Mouse (Mus musculus) heart, embryonic 14.5 days (tissue): ENCODE data around the gene Lamc1. TPM values are rescaled to one million over a fixed set of nuclear protein-coding genes. Genes with fewer than 3 reads are reported as not detected.
"Not testable (repeated sequence)": the region's sequence is repeated elsewhere in the genome, so short reads cannot be mapped to it uniquely, and the experiment has no call there.

Experiments used
- ATAC-seq: fragments of 200-750 bp; cut with Nextera tagmentation; 2 replicates; pipeline ENCODE4 v1.8.0; 2017; ENCODE audit warnings: low read depth, moderate TSS enrichment; ENCODE audit not compliant: insufficient number of reproducible peaks, insufficient read depth, low FRiP score
- H3K27ac ChIP-seq, 2 experiments: fragments of 200-500 bp in 1 of 2; fragments of 300-500 bp in 1 of 2; sonication (generic) in 1 of 2; replicated peaks in 1 of 2; 2 replicates each; pipeline ENCODE4 v1.5.1; 2012 to 2014; ENCODE audit warnings: low read depth in 2 of 2, low read length in 2 of 2, control low read depth in 1 of 2, mild to moderate bottlenecking in 1 of 2, mixed read lengths in 1 of 2; ENCODE audit not compliant: control insufficient read depth in 1 of 2, insufficient read depth in 1 of 2
- H3K27me3 ChIP-seq: fragments of 300-500 bp; sonication (generic); 2 replicates; pipeline ENCODE4 v1.6.1; 2014; ENCODE audit warnings: mild to moderate bottlenecking, low read length, control low read depth; ENCODE audit not compliant: control insufficient read depth, insufficient read depth
- H3K36me3 ChIP-seq: fragments of 300-500 bp; sonication (generic); 2 replicates; pipeline ENCODE4 v1.6.1; 2014; ENCODE audit warnings: mild to moderate bottlenecking, control low read depth, low read length, mixed read lengths; ENCODE audit not compliant: control insufficient read depth, insufficient read depth
- H3K4me1 ChIP-seq, 2 experiments: fragments of 200-500 bp in 1 of 2; fragments of 300-500 bp in 1 of 2; sonication (generic) in 1 of 2; 2 replicates each; pipeline ENCODE4 v1.6.1; 2012 to 2014; ENCODE audit warnings: low read length in 2 of 2, control low read depth in 1 of 2, mixed read lengths in 1 of 2; ENCODE audit not compliant: control insufficient read depth in 2 of 2, insufficient read depth in 2 of 2
- H3K4me2 ChIP-seq: fragments of 300-500 bp; sonication (generic); 2 replicates; pipeline ENCODE4 v1.6.1; 2014; ENCODE audit warnings: mild to moderate bottlenecking, low read length
- H3K4me3 ChIP-seq, 2 experiments: fragments of 200-500 bp in 1 of 2; fragments of 300-500 bp in 1 of 2; sonication (generic) in 1 of 2; 2 replicates each; pipeline ENCODE4 v1.5.1; 2012 to 2014; ENCODE audit warnings: low read length in 2 of 2, mild to moderate bottlenecking in 2 of 2, control low read depth in 1 of 2, low read depth in 1 of 2, moderate library complexity in 1 of 2; ENCODE audit not compliant: control insufficient read depth in 1 of 2, insufficient read depth in 1 of 2
- H3K9ac ChIP-seq: fragments of 300-500 bp; sonication (generic); 2 replicates; pipeline ENCODE4 v1.6.1; 2014; ENCODE audit warnings: mild to moderate bottlenecking, low read length
- H3K9me3 ChIP-seq: fragments of 300-500 bp; sonication (generic); 2 replicates; pipeline ENCODE4 v1.6.1; 2016; ENCODE audit warnings: low read length, control low read depth; ENCODE audit not compliant: control insufficient read depth
- WGBS: fragments of 180-500 bp; shearing (Covaris S2); extraction: QIAGEN DNeasy Blood & Tissue Kit; methylation state at CpG from one replicate; pipeline ENCODE4 v1.1.7; 2014; 5-methylcytosine and 5-hydroxymethylcytosine counted together
- polyA plus RNA-seq: library from polyadenylated mRNA; unstranded; fragments of >200 nt; fragmentation: Nextera tagmentation; extraction: Ambion mirVana; gene quantifications from 2 replicates; pipeline ENCODE4 v1.2.1, GENCODE M21; 2014

The Lamc1 gene
- polyA plus RNA-seq, 1 experiment from 2014 or later, result 133 TPM

GRCm38 (mm10) chr1:153351034-153351433, 18.4 kb upstream of the Lamc1 start:
- WGBS, result 51% methylated on average over 4 of the region's 4 CpGs
- H3K4me3 ChIP-seq, result no peak overlapping the region
- H3K4me2 ChIP-seq, result no peak overlapping the region
- no peaks in the 10 kb centered on the region for H3K36me3 ChIP-seq
- H3K9me3 ChIP-seq, result no peaks in the 10 kb centered on the region
- H3K27ac ChIP-seq, result no peak overlapping the region
- no peaks in the 10 kb centered on the region for H3K27me3 ChIP-seq
- H3K9ac ChIP-seq, result no peak overlapping the region
- no peak for ATAC-seq
- peaks cover 3 to 4% of the 10 kb centered on the region in 2 experiments; a peak in 3 of 4 replicates for H3K4me1 ChIP-seq

GRCm38 (mm10) chr1:153347726-153348125, 15.1 kb upstream of the Lamc1 start:
- Histone ChIP-seq H3K4me3 (no peak overlapping the region), H3K4me1 (no peaks in the 10 kb centered on the region), H3K27ac (no peak overlapping the region), H3K36me3 (no peaks in the 10 kb centered on the region), H3K27me3 (no peaks in the 10 kb centered on the region), H3K9me3 (no peaks in the 10 kb centered on the region), H3K9ac (no peak overlapping the region), H3K4me2 (no peak overlapping the region)
- 65% methylated on average over 3 of the region's 3 CpGs for WGBS
- ATAC-seq, result no peak

- WGBS, result 94% methylated on average over 2 of the region's 2 CpGs
- no peak overlapping the region for H3K27ac ChIP-seq
- H3K4me2 ChIP-seq, result no peak overlapping the region
- no peak overlapping the region for H3K4me3 ChIP-seq
- no peak overlapping the region for H3K9ac ChIP-seq
- H3K4me1 ChIP-seq, result no peaks in the 10 kb centered on the region
- H3K36me3 ChIP-seq, result no peaks in the 10 kb centered on the region
- ATAC-seq, result no peak
- H3K9me3 ChIP-seq, result no peaks in the 10 kb centered on the region
- H3K27me3 ChIP-seq, result no peaks in the 10 kb centered on the region
Observed at GRCm38 (mm10) chr1:153347040-153347439, 14.5 kb upstream of the Lamc1 start.

- no peak overlapping the region for H3K4me3 ChIP-seq
- H3K9ac ChIP-seq, result no peak overlapping the region
- no peak overlapping the region for H3K27ac ChIP-seq
- no peaks in the 10 kb centered on the region for H3K36me3 ChIP-seq
- no peaks in the 10 kb centered on the region for H3K4me1 ChIP-seq
- H3K27me3 ChIP-seq, result no peaks in the 10 kb centered on the region
- no peaks in the 10 kb centered on the region for H3K9me3 ChIP-seq
- no peak for ATAC-seq
- 67% methylated on average over 16 of the region's 16 CpGs for WGBS
- H3K4me2 ChIP-seq, result peak overlapping the region; percentile 41
Observed at GRCm38 (mm10) chr1:153345699-153346291, 13.2 kb upstream of the Lamc1 start.

- Histone ChIP-seq H3K4me2 (no peak overlapping the region), H3K4me3 (no peak overlapping the region), H3K27me3 (no peaks in the 10 kb centered on the region), H3K9me3 (no peaks in the 10 kb centered on the region), H3K36me3 (no peaks in the 10 kb centered on the region), H3K4me1 (no peaks in the 10 kb centered on the region), H3K27ac (no peak overlapping the region), H3K9ac (no peak overlapping the region)
- no peak for ATAC-seq
- WGBS, result 80% methylated on average over 2 of the region's 2 CpGs
Observed at GRCm38 (mm10) chr1:153345002-153345401, 12.4 kb upstream of the Lamc1 start.

GRCm38 (mm10) chr1:153335451-153335850, 2.9 kb upstream of the Lamc1 start:
- H3K4me1 ChIP-seq, H3K36me3 ChIP-seq, H3K27me3 ChIP-seq, H3K9ac ChIP-seq, H3K27ac ChIP-seq, H3K4me3 ChIP-seq, H3K9me3 ChIP-seq, ATAC-seq, H3K4me2 ChIP-seq: not testable (repeated sequence)
- 83% methylated on average over 10 of the region's 10 CpGs for WGBS

- Histone ChIP-seq H3K4me2 (peak overlapping the region; percentile 78), H3K27ac (peak overlapping the region; percentile 89 to 97), H3K4me1 (peaks cover 7 to 15% of the 10 kb centered on the region in 2 experiments), H3K9ac (peak overlapping the region; percentile 99), H3K27me3 (no peaks in the 10 kb centered on the region), H3K36me3 (peaks cover 7% of the 10 kb centered on the region), H3K4me3 (peak overlapping the region; percentile 56 to 99), H3K9me3 (no peaks in the 10 kb centered on the region)
- WGBS, result 1% methylated on average over 22 of the region's 22 CpGs
- ATAC-seq, result peak; percentile 44
Observed at GRCm38 (mm10) chr1:153333296-153334121, 923 bp upstream of the Lamc1 start.
